Mouse (Mus musculus): ENCODE measurements around the gene Adprhl2. TPM values are rescaled to one million over a fixed set of nuclear protein-coding genes. Genes with fewer than 3 reads are reported as not detected.

Gene Adprhl2
- total RNA-seq, 2 experiments from 2014 or later = 23.9 to 27.0 TPM

- intact Hi-C loops (cut with DNase I) = loop anchor here (2.0 kb wide), 1 partner anchor 31 kb away; no protein-coding TSS in a partner anchor
- peak in 1 of 2 experiments; percentile 22 for DNase-seq (ENCODE audit: low spot score in 2 of 2)
These were observed 43.5 kb downstream of the Adprhl2 start for GRCm38 (mm10) chr4:126277906-126278564.

GRCm38 (mm10) chr4:126275681-126276131 lies 45.8 kb downstream of the Adprhl2 start:
- no peak for DNase-seq (ENCODE audit: low spot score in 2 of 2)
- intact Hi-C loops (cut with DNase I) = no loop called here

- intact Hi-C loops (cut with DNase I) = no loop called here
- no peak for DNase-seq (ENCODE audit: low spot score in 2 of 2)
These were observed 46.4 kb downstream of the Adprhl2 start for GRCm38 (mm10) chr4:126275081-126275480.

- intact Hi-C loops (cut with DNase I) = no loop called here
These were observed 47.8 kb downstream of the Adprhl2 start for GRCm38 (mm10) chr4:126273753-126274152.

GRCm38 (mm10) chr4:126269292-126269691 lies 52.2 kb downstream of the Adprhl2 start:
- intact Hi-C loops (cut with DNase I) = no loop called here

More at GRCm38 (mm10) chr4:126273753-126274152, 47.8 kb downstream of the Adprhl2 start:
- DNase-seq (ENCODE audit: low spot score in 2 of 2) = peak in 1 of 2 experiments; percentile 51

More at GRCm38 (mm10) chr4:126269292-126269691, 52.2 kb downstream of the Adprhl2 start:
- no peak for DNase-seq (ENCODE audit: low spot score in 2 of 2)

Other genes with a start within 250 kb of the Adprhl2 start
- gene Lsm10, start 225.1 kb downstream of the Adprhl2 start, total RNA-seq (2021) = 10 to 100 TPM; 13.1 to 14.8 TPM
- gene Stk40, start 217.7 kb downstream of the Adprhl2 start, total RNA-seq (2021) = 10 to 100 TPM; 33.9 to 35.6 TPM
- gene Eva1b, start 174.0 kb downstream of the Adprhl2 start, total RNA-seq (2021) = 1 to 10 TPM; 4.1 to 4.4 TPM
- under 1 TPM; 0.27 to 0.69 TPM for gene Sh3d21, start 158.2 kb downstream of the Adprhl2 start, total RNA-seq (2021)
- gene Thrap3, start 118.9 kb downstream of the Adprhl2 start, total RNA-seq (2021) = 100 to 1,000 TPM; 133 to 147 TPM
- gene Map7d1, start 65.4 kb downstream of the Adprhl2 start, total RNA-seq (2021) = 100 to 1,000 TPM; 253 to 255 TPM
- 10 to 100 TPM; 77.4 to 79.4 TPM for gene Trappc3, start 59.4 kb downstream of the Adprhl2 start, total RNA-seq (2021)
- 1 to 10 TPM; 1.1 to 1.7 TPM for gene Col8a2, start 34.9 kb downstream of the Adprhl2 start, total RNA-seq (2021)
- 1 to 10 TPM; 2.1 to 2.5 TPM for gene Tekt2, start 4.0 kb upstream of the Adprhl2 start, total RNA-seq (2021)
- gene Ago3, start 107.9 kb upstream of the Adprhl2 start, total RNA-seq (2021) = 10 to 100 TPM; 35.9 to 36.0 TPM
- 10 to 100 TPM; 45.7 to 47.2 TPM for gene Ago1, start 146.9 kb upstream of the Adprhl2 start, total RNA-seq (2021)
- 1 to 10 TPM; 5.9 to 8.4 TPM for gene Ago4, start 211.8 kb upstream of the Adprhl2 start, total RNA-seq (2021)
- gene Clspn, start 235.2 kb upstream of the Adprhl2 start, total RNA-seq (2021) = 1 to 10 TPM; 1.2 to 1.6 TPM

Measured in left cerebral cortex, postnatal 25 days (tissue).